Mouse (Mus musculus): Measurements from ENCODE around the gene Gm8857.
"Not testable (repeated sequence)": the region's sequence is repeated elsewhere in the genome, so short reads cannot be mapped to it uniquely, and the experiment has no call there.

DNA sequence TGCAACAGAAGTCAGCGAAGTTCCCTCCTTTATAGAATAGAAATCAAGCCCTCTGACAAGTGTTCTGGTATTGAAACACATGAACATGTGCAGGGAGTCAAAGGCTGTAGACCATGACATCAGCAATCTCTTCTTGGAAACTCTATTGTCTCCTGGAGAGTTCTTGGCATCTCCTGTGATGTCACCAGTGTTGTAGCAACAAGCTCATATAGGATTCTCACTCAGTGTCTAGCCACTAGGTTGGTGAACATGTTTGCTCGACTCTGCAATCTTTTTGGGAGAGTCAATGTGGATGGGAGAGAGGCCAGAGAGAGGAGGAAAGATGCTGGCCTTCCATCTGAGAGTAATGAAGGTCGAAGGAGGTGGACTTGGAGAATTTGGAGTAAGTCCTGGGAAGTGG is at the start of gene Gm8857, which contains the start of gene Gm8871:
- TF ChIP-seq CTCF (IDR thresholded peaks at IDR 0.05; ENCODE audit: low read depth, low read length); POLR2A (IDR thresholded peaks at IDR 0.05; ENCODE audit: extremely low read depth, insufficient read depth, low read length): not testable (repeated sequence)
